Mouse (Mus musculus): ENCODE results near the gene Vsig2.

Gene Vsig2

GRCm38 (mm10) chr9:37537658-37538250 is 1.3 kb upstream of the Vsig2 start:
- DNase-seq: no peak

GRCm38 (mm10) chr9:37540226-37540625 is 1.2 kb downstream of the Vsig2 start:
- no peak for DNase-seq

GRCm38 (mm10) chr9:37540701-37541575 is 1.9 kb downstream of the Vsig2 start:
- DNase-seq: no peak

- no peak for DNase-seq
These were observed 3.0 kb downstream of the Vsig2 start for GRCm38 (mm10) chr9:37541851-37542642.

GRCm38 (mm10) chr9:37543869-37544440 is 4.9 kb downstream of the Vsig2 start:
- no peak for DNase-seq

GRCm38 (mm10) chr9:37544447-37545165 is 5.6 kb downstream of the Vsig2 start:
- DNase-seq: peak; percentile 67

GRCm38 (mm10) chr9:37545166-37545610 is 6.1 kb downstream of the Vsig2 start:
- no peak for DNase-seq

GRCm38 (mm10) chr9:37545847-37546452 is 6.9 kb downstream of the Vsig2 start:
- DNase-seq: no peak

- DNase-seq: no peak
These were observed 7.8 kb downstream of the Vsig2 start for GRCm38 (mm10) chr9:37546889-37547288.

- DNase-seq: no peak
These were observed 11.4 kb downstream of the Vsig2 start for GRCm38 (mm10) chr9:37550435-37550834.

- no peak for DNase-seq
These were observed 12.9 kb downstream of the Vsig2 start for GRCm38 (mm10) chr9:37551751-37552531.

- peak; percentile 70 for DNase-seq
These were observed 13.7 kb downstream of the Vsig2 start, which contains the start of gene Nrgn for GRCm38 (mm10) chr9:37552536-37553293. Gene Nrgn (minus strand): TSS chr9:37552904.

GRCm38 (mm10) chr9:37554279-37554678 is 15.2 kb downstream of the Vsig2 start:
- DNase-seq: no peak

- no peak for DNase-seq
These were observed 16.0 kb downstream of the Vsig2 start, which contains the start of gene Siae for GRCm38 (mm10) chr9:37554838-37555748. Gene Siae (plus strand): TSS chr9:37555698.

- no peak for DNase-seq
These were observed 17.3 kb downstream of the Vsig2 start for GRCm38 (mm10) chr9:37556366-37556765.

GRCm38 (mm10) chr9:37560617-37561016 is 21.6 kb downstream of the Vsig2 start:
- DNase-seq: no peak

- DNase-seq: no peak
These were observed 24.8 kb downstream of the Vsig2 start for GRCm38 (mm10) chr9:37563805-37564204.

- no peak for DNase-seq
These were observed 28.0 kb downstream of the Vsig2 start for GRCm38 (mm10) chr9:37567019-37567418.

- DNase-seq: no peak
These were observed 28.4 kb downstream of the Vsig2 start for GRCm38 (mm10) chr9:37567454-37567853.

All from thymus, postnatal 25 days (tissue).